Mouse (Mus musculus) thymus, adult 2 months (tissue): ENCODE data around the gene Lrrfip1.

Experiments used
- CTCF ChIP-seq: fragments of 200-500 bp; IDR thresholded peaks from 2 replicates; pipeline ENCODE4 v1.5.1; 2012; ENCODE audit warnings: mild to moderate bottlenecking, control low read depth, low read length, moderate library complexity, borderline replicate concordance; ENCODE audit not compliant: control insufficient read depth, poor library complexity, insufficient read depth; ENCODE audit errors: extremely low read depth
- POLR2A ChIP-seq: fragments of 200-500 bp; IDR thresholded peaks from 2 replicates; pipeline ENCODE4 v1.6.1; 2012; ENCODE audit warnings: mild to moderate bottlenecking, low read length, control low read depth, moderate library complexity; ENCODE audit not compliant: control insufficient read depth, poor library complexity, insufficient read depth; ENCODE audit errors: extremely low read depth

DNA sequence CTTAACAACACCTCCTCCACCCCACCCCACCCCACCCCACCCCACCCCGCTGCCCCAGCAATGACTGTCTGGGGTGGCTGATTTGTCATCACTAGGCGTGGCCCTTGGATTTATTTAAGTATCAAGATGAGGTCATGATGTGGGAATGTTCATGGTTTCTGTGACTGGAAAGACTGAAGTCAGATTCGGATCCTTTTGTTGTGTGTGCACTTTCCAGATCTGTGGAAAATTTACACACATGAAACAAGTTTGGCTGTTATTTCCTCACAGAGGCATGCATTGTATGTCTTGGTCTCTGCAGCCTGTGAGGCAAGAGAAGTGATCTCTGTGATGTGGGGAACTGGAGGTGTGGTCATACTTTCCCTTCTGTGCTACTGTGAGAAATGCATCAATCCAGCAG, 96.7 kb downstream of the Lrrfip1 start:
- TF ChIP-seq CTCF (no peak), POLR2A (no peak)
